Mouse (Mus musculus) heart, adult 2 months (tissue): ENCODE data around the gene Rps3. TPM values are rescaled to one million over a fixed set of nuclear protein-coding genes. Genes with fewer than 3 reads are reported as not detected.
A peak's percentile ranks its signal among the peaks of the same experiment; 100 is the strongest.

Source experiments
- DNase-seq, 2 experiments: peaks; one replicate each; pipeline ENCODE4 v3.0.0; 2021
- H3K27ac ChIP-seq: fragments of 200-600 bp; 2 replicates; pipeline ENCODE4 v1.8.1; 2022
- H3K27me3 ChIP-seq: fragments of 200-500 bp; 2 replicates; pipeline ENCODE4 v1.6.1; 2012; ENCODE audit warnings: mild to moderate bottlenecking, low read length, inconsistent platforms, mixed read lengths; ENCODE audit not compliant: control insufficient read depth, insufficient read depth
- H3K36me3 ChIP-seq: fragments of 200-500 bp; 2 replicates; pipeline ENCODE4 v1.6.1; 2012; ENCODE audit warnings: low read length, inconsistent platforms; ENCODE audit not compliant: control insufficient read depth, insufficient read depth
- H3K4me1 ChIP-seq: fragments of 200-500 bp; 2 replicates; pipeline ENCODE4 v1.6.1; 2011; ENCODE audit warnings: low read length; ENCODE audit not compliant: control insufficient read depth, insufficient read depth
- H3K4me3 ChIP-seq: fragments of 200-600 bp; 2 replicates; pipeline ENCODE4 v1.8.1; 2022
- H3K79me2 ChIP-seq: fragments of 200-500 bp; replicated peaks from 2 replicates; pipeline ENCODE4 v1.6.1; 2012; ENCODE audit warnings: mild to moderate bottlenecking, inconsistent platforms, low read length, moderate library complexity, mixed read lengths; ENCODE audit not compliant: control insufficient read depth, insufficient read depth
- H3K9ac ChIP-seq: fragments of 200-500 bp; 2 replicates; pipeline ENCODE4 v1.6.1; 2012; ENCODE audit warnings: low read depth, mild to moderate bottlenecking, control low read depth, inconsistent platforms, low read length, mixed read lengths
- CTCF ChIP-seq: fragments of 200-600 bp; IDR thresholded peaks from 2 replicates; pipeline ENCODE4 v1.8.1; 2022; ENCODE audit warnings: antibody characterized with exemption, mild to moderate bottlenecking, moderate library complexity
- EP300 ChIP-seq: fragments of 200-500 bp; IDR thresholded peaks from 2 replicates; pipeline ENCODE4 v1.6.1; 2011; ENCODE audit warnings: low read depth, low read length, control low read depth; ENCODE audit not compliant: insufficient read depth
- POLR2A ChIP-seq: fragments of 200-500 bp; IDR thresholded peaks from 2 replicates; pipeline ENCODE4 v1.6.1; 2011; ENCODE audit warnings: mild to moderate bottlenecking, low read depth, low read length, control low read depth; ENCODE audit not compliant: insufficient read depth
- WGBS: fragments of 180-500 bp; shearing (Covaris S2); methylation state at CpG from one replicate; pipeline ENCODE4 v1.1.7; 2018; 5-methylcytosine and 5-hydroxymethylcytosine counted together
- intact Hi-C: fragments of 180-260 bp; cut with DNase I; formaldehyde crosslinking; loops from one replicate; pipeline ENCODE4 v1.15.1; 2025
- long read RNA-seq: library from polyadenylated mRNA; stranded (forward); transcript quantifications from one replicate; pipeline ENCODE4 v2.0.0, GENCODE M21; 2021
- polyA plus RNA-seq: library from polyadenylated mRNA; depleted of rRNA; stranded (reverse); fragments of >200 nt; gene quantifications from 2 replicates; pipeline ENCODE4 v1.2.3, GENCODE M21; 2012; rRNA removed
- total RNA-seq, 2 experiments: library from RNA; stranded (reverse); gene quantifications; 2 replicates each; pipeline ENCODE4 v1.2.3; 2021

The Rps3 gene
- 100 to 1,000 TPM; 316 to 361 TPM for total RNA-seq
- polyA plus RNA-seq, result 196 and 320 TPM in 2 replicates
- long read RNA-seq, transcript Rps3-201 (7 exons, 1,908 nt), result major isoform, 158 of 174 reads
- long read RNA-seq, partial matches to known transcripts, result 16 of 174 reads
- long read RNA-seq, other reads (novel, unspliced or antisense), result 0 of 174 reads

- H3K9ac ChIP-seq, result peak within 1 kb of the TSS; percentile 71
- intact Hi-C loops, result loop anchor here (5.0 kb wide), 2 partner anchors 374 to 889 kb away; partner anchors contain the start of genes C2cd3, Ppme1 and Xrra1
These were observed at the start of gene Rps3 for GRCm38 (mm10) chr7:99483271-99483923. Gene Rps3 (minus strand): TSS chr7:99483738.

GRCm38 (mm10) chr7:99532526-99532925 lies 49.0 kb upstream of the Rps3 start:
- no peak overlapping the region for H3K4me3 ChIP-seq
- intact Hi-C loops, result loop anchor here (2.0 kb wide), 1 partner anchor 14 kb away; no protein-coding TSS in a partner anchor
- no peak overlapping the region for H3K27ac ChIP-seq
- DNase-seq, result no peak
- H3K9ac ChIP-seq, result no peak overlapping the region
- no peaks in the 10 kb centered on the region for H3K36me3 ChIP-seq
- TF ChIP-seq EP300 (no peak), CTCF (no peak), POLR2A (no peak)
- no peaks in the 10 kb centered on the region for H3K27me3 ChIP-seq
- H3K4me1 ChIP-seq, result peaks cover 8% of the 10 kb centered on the region
- 46% methylated on average over 4 of the region's 4 CpGs for WGBS
- no peaks in the 10 kb centered on the region for H3K79me2 ChIP-seq

More at GRCm38 (mm10) chr7:99483271-99483923, at the start of gene Rps3:
- DNase-seq, result peak; percentile 91 to 95
- Histone ChIP-seq H3K36me3 (peaks cover 11% of the 10 kb centered on the region), H3K4me1 (no peaks in the 10 kb centered on the region; the same call in none of the 2 replicates), H3K4me3 (peak within 1 kb of the TSS; percentile 73), H3K27me3 (no peaks in the 10 kb centered on the region), H3K79me2 (peaks cover 2% of the 10 kb centered on the region; the same call in 1 of the 2 replicates), H3K27ac (peak within 1 kb of the TSS; percentile 83)
- under 1% methylated on average over 45 of the region's 45 CpGs for WGBS
- TF ChIP-seq EP300, result peak; percentile 66; the same call in 1 of the 2 replicates
- no peak for TF ChIP-seq CTCF
- TF ChIP-seq POLR2A, result peak; percentile 96

GRCm38 (mm10) chr7:99531408-99531970 lies 48.0 kb upstream of the Rps3 start:
- peak in 1 of 2 experiments; percentile 23 for DNase-seq
- H3K27ac ChIP-seq, result no peak overlapping the region
- intact Hi-C loops, result no loop called here
- H3K9ac ChIP-seq, result no peak overlapping the region
- 73% methylated on average over 3 of the region's 3 CpGs for WGBS
- H3K27me3 ChIP-seq, result no peaks in the 10 kb centered on the region
- no peak for TF ChIP-seq CTCF
- no peak for TF ChIP-seq EP300
- TF ChIP-seq POLR2A, result no peak
- no peaks in the 10 kb centered on the region for H3K79me2 ChIP-seq
- H3K4me3 ChIP-seq, result no peak overlapping the region
- H3K36me3 ChIP-seq, result no peaks in the 10 kb centered on the region
- peaks cover 6% of the 10 kb centered on the region for H3K4me1 ChIP-seq

GRCm38 (mm10) chr7:99529410-99529809 lies 45.9 kb upstream of the Rps3 start:
- H3K79me2 ChIP-seq, result no peaks in the 10 kb centered on the region
- no peak for DNase-seq
- no peaks in the 10 kb centered on the region for H3K27me3 ChIP-seq
- no peak overlapping the region for H3K9ac ChIP-seq
- TF ChIP-seq POLR2A, result no peak
- no peak for TF ChIP-seq EP300
- no peak for TF ChIP-seq CTCF
- no peaks in the 10 kb centered on the region for H3K4me1 ChIP-seq
- H3K4me3 ChIP-seq, result no peak overlapping the region
- intact Hi-C loops, result no loop called here
- H3K36me3 ChIP-seq, result no peaks in the 10 kb centered on the region
- 55% methylated on average over 5 of the region's 5 CpGs for WGBS
- no peak overlapping the region for H3K27ac ChIP-seq

GRCm38 (mm10) chr7:99528547-99528946 lies 45.0 kb upstream of the Rps3 start:
- Histone ChIP-seq H3K9ac (no peak overlapping the region), H3K4me1 (no peaks in the 10 kb centered on the region), H3K4me3 (no peak overlapping the region), H3K36me3 (no peaks in the 10 kb centered on the region), H3K27me3 (no peaks in the 10 kb centered on the region), H3K79me2 (no peaks in the 10 kb centered on the region), H3K27ac (no peak overlapping the region)
- DNase-seq, result peak in 1 of 2 experiments; percentile 3
- 33% methylated on average over 2 of the region's 2 CpGs for WGBS
- TF ChIP-seq EP300 (no peak), POLR2A (no peak), CTCF (no peak)
- intact Hi-C loops, result no loop called here

GRCm38 (mm10) chr7:99523837-99524236 lies 40.3 kb upstream of the Rps3 start:
- Histone ChIP-seq H3K36me3 (no peaks in the 10 kb centered on the region), H3K9ac (no peak overlapping the region), H3K27me3 (no peaks in the 10 kb centered on the region), H3K4me1 (no peaks in the 10 kb centered on the region), H3K4me3 (no peak overlapping the region), H3K79me2 (no peaks in the 10 kb centered on the region), H3K27ac (no peak overlapping the region)
- TF ChIP-seq POLR2A, result no peak
- TF ChIP-seq CTCF, result no peak
- no peak for TF ChIP-seq EP300
- intact Hi-C loops, result no loop called here
- no peak for DNase-seq
- 96% methylated on average over 1 of the region's 1 CpGs for WGBS
